Mouse (Mus musculus) kidney, adult 8-10 months (tissue): ENCODE measurements at regions not wholly inside any gene's neighbourhood (a gene's known extent, or its start where the extent isn't known, plus 50 kb on each side); places are given as distances from the start of the nearest gene placed in this dataset.

Source experiments
- DNase-seq, 2 experiments: peaks; one replicate each; pipeline ENCODE4 v3.0.0; 2022

GRCm38 (mm10) chr10:72762964-72763363 is 108.3 kb downstream of the Zwint start:
- no peak for DNase-seq

- no peak for DNase-seq
Measured at GRCm38 (mm10) chr10:72778356-72778755, 123.7 kb downstream of the Zwint start.

GRCm38 (mm10) chr10:72811614-72812013 is 157.0 kb downstream of the Zwint start:
- DNase-seq = no peak

- DNase-seq = peak in 1 of 2 experiments; percentile 3
Measured at GRCm38 (mm10) chr10:72847358-72848082, 192.9 kb downstream of the Zwint start.

- DNase-seq = no peak
Measured at GRCm38 (mm10) chr10:72867956-72868355, 213.3 kb downstream of the Zwint start.
